Mouse (Mus musculus) CH12.LX (cell line): Measurements from ENCODE around the gene Syt2.
A peak's percentile ranks its signal among the peaks of the same experiment; 100 is the strongest.

ENCODE experiments used
- BHLHE40 ChIP-seq: IDR thresholded peaks from 2 replicates; pipeline ENCODE4 v1.6.1; 2011; ENCODE audit warnings: mild to moderate bottlenecking, low read depth, low read length, improper control_type of control experiment
- CTCF ChIP-seq, 2 experiments: IDR thresholded peaks in 1 of 2; conservative IDR thresholded peaks in 1 of 2; 2 replicates each; pipeline ENCODE4 v1.5.1; 2011 to 2012; ENCODE audit warnings: low read depth in 2 of 2, low read length in 2 of 2, improper control_type of control experiment in 1 of 2, inconsistent platforms in 1 of 2, mild to moderate bottlenecking in 1 of 2, moderate library complexity in 1 of 2
- EP300 ChIP-seq: IDR thresholded peaks from 2 replicates; pipeline ENCODE4 v1.6.1; 2011; ENCODE audit warnings: low read length, improper control_type of control experiment
- MXI1 ChIP-seq: IDR thresholded peaks from 2 replicates; pipeline ENCODE4 v1.6.1; 2011; ENCODE audit warnings: mild to moderate bottlenecking, low read depth, low read length, improper control_type of control experiment
- POLR2A ChIP-seq: IDR thresholded peaks from 2 replicates; pipeline ENCODE4 v1.6.1; 2011; ENCODE audit warnings: low read depth, mild to moderate bottlenecking, improper control_type of control experiment, low read length
- POLR2AphosphoS2 ChIP-seq: IDR thresholded peaks from 2 replicates; pipeline ENCODE4 v1.6.1; 2011; ENCODE audit warnings: low read depth, low read length, improper control_type of control experiment
- RCOR1 ChIP-seq: conservative IDR thresholded peaks from 2 replicates; pipeline ENCODE4 v1.6.1; 2012; ENCODE audit warnings: low read depth, mild to moderate bottlenecking, inconsistent platforms, low read length, improper control_type of control experiment
- UBTF ChIP-seq: IDR thresholded peaks from 2 replicates; pipeline ENCODE4 v1.6.1; 2012; ENCODE audit warnings: low read depth, mild to moderate bottlenecking, inconsistent platforms, low read length, improper control_type of control experiment, moderate library complexity
- USF1 ChIP-seq: IDR thresholded peaks from 2 replicates; pipeline ENCODE4 v1.6.1; 2014; ENCODE audit warnings: low read depth, mild to moderate bottlenecking, inconsistent platforms, low read length, improper control_type of control experiment
- ZC3H11A ChIP-seq: IDR thresholded peaks from 2 replicates; pipeline ENCODE4 v1.6.1; 2012; ENCODE audit warnings: low read depth, mild to moderate bottlenecking, inconsistent platforms, low read length, improper control_type of control experiment
- ZMIZ1 ChIP-seq: IDR thresholded peaks from 2 replicates; pipeline ENCODE4 v1.6.1; 2012; ENCODE audit warnings: low read depth, mild to moderate bottlenecking, inconsistent platforms, low read length, improper control_type of control experiment
- ZNF384 ChIP-seq: IDR thresholded peaks from 2 replicates; pipeline ENCODE4 v1.6.1; 2012; ENCODE audit warnings: low read depth, low read length, improper control_type of control experiment, inconsistent platforms

DNA sequence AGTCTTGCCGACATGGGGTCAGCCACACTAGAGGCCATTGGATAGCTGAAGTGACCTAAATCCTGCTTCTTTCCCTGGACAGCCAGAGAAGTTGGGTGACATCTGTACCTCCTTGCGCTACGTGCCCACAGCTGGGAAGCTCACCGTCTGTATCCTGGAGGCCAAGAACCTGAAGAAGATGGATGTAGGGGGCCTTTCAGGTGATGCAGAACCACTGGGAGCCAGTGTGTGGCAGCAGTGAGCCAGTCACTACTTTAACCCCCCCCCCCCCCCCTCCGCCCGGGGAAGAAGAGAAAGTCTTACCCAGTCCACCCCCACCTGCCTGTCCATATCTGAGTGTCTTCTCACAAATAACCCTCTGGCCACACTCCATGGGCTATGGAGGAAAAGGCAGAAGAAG is 99.2 kb downstream of the Syt2 start:
- TF ChIP-seq USF1 (no peak), CTCF (conservative IDR thresholded peaks at IDR 0.05 in 1 of 2, IDR thresholded peaks at IDR 0.05 in 1 of 2; ENCODE audit: low read depth in 2 of 2, low read length in 2 of 2) (peak; percentile 28 to 70; a peak in 2 of 4 replicates), POLR2A (no peak), EP300 (no peak), POLR2AphosphoS2 (no peak), UBTF (no peak), ZC3H11A (no peak), ZMIZ1 (no peak), RCOR1 (no peak), BHLHE40 (no peak), MXI1 (no peak), ZNF384 (no peak)
